Mouse (Mus musculus): Measurements from ENCODE around the gene Ubl7. TPM values are rescaled to one million over a fixed set of nuclear protein-coding genes. Genes with fewer than 3 reads are reported as not detected.

The Ubl7 gene
- total RNA-seq, 2 experiments from 2014 or later: 94.0 to 97.2 TPM

GRCm38 (mm10) chr9:57945771-57946616 lies 35.2 kb downstream of the Ubl7 start:
- intact Hi-C loops (cut with DNase I): no loop called here
- DNase-seq: no peak

DNA sequence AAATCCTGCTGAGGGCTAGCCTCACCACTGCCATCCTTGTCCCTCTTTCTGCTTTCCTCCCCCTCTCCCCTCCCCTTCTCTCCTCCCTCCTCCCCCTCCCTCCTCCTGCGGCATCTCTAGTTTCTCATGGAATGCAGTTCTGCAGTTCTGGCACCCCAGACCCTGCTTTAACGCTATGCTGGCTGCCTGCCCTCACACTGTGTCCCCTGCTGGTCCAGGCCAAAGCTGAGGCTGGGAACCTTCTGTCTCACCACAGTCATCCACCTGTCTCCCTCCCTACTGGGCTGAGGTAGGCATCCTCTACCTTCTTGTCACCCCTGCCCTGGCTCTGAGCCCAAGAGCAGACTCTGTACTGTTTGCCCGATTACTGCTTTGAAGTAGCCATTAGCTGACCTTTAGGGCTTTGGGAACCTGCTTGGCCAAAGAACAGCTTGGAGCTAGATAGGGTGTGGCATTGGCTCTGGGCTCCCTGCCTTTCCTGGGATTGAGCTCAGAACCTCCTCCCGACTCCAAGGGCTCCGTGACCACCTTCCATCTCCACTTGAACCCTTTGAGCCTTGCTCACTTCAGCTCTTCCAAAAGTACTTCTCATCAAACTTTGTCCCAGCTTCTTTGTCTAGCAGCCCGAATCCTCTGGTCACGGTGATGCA lies 36.7 kb downstream of the Ubl7 start:
- intact Hi-C loops (cut with DNase I): no loop called here
- peak; percentile 52 for DNase-seq

DNA sequence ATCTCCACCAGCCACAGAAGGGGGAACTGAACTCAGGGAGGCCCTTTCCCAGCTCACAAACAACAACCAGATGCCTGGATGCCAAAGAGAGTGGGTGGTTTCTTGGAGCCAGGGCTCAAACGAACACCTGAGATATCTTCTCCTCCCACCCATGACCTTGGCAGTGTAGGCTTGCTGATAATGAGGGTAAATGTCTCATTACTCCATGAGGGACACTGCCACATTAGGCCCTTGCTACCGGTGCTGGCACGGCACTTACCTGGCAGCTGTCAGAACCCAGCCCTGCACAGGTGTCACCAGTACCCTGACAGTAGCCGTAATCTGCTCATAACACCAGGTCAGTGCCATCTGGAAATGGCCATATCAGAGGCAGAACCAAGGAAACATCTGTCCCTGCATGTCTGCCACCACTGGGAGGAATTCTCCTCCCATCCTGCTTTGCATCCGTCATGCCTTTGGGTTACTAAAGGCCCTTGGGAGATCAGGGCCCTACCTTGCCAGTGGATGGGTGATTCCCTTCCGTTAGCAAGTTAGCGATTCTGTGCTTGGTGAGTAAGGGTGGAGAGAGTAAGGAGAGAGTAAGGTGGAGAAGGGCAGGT lies 37.7 kb downstream of the Ubl7 start:
- no peak for DNase-seq
- intact Hi-C loops (cut with DNase I): no loop called here

GRCm38 (mm10) chr9:57949102-57949704 lies 38.4 kb downstream of the Ubl7 start:
- intact Hi-C loops (cut with DNase I): no loop called here
- DNase-seq: no peak

GRCm38 (mm10) chr9:57949879-57950278 lies 39.1 kb downstream of the Ubl7 start:
- intact Hi-C loops (cut with DNase I): loop anchor here (5.0 kb wide), 1 partner anchor 47 kb away; no protein-coding TSS in a partner anchor
- DNase-seq: no peak

DNA sequence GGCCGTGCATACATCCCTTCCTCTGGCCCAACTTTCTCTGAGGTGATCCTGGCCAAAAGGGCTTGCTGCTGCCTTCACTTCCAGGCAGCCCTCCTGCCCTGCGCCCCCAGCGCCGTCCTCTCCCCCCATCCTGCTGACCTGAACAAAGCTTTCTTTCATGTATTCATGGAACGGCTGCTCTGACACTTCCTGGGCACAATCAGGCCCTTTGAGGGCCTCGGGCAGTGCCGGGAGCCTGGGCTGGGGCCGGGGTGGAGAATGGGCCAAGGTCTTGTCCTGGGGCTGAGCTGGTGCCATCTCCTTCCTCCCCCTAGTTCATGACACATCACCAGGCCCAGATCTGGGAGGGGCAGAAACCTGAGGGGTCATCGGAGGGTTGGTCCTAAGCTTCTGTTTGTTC lies 39.7 kb downstream of the Ubl7 start:
- intact Hi-C loops (cut with DNase I): loop anchor here (5.0 kb wide), 1 partner anchor 47 kb away; no protein-coding TSS in a partner anchor
- DNase-seq: peak; percentile 47

DNA sequence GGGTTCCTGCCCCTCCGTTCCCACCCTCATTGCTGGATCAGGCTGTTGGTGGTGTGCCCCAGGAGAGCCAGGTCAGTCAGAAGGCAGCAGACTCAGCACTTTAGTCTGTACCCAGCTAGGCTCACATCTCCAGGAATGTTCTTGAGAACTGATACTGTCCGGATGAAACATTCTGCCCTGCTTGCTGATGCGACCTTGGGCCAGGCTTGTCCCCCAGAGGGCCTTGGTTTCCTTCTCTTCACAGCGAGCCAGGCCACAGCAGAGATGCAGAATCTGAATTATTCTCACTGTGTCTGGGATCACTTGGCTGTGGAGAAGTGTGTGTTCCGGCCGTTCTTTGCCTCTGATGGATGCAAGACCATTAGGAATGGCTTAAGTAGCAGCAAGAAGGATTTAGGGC lies 41.2 kb downstream of the Ubl7 start:
- intact Hi-C loops (cut with DNase I): loop anchor here (5.0 kb wide), 1 partner anchor 45 kb away; no protein-coding TSS in a partner anchor
- no peak for DNase-seq

DNA sequence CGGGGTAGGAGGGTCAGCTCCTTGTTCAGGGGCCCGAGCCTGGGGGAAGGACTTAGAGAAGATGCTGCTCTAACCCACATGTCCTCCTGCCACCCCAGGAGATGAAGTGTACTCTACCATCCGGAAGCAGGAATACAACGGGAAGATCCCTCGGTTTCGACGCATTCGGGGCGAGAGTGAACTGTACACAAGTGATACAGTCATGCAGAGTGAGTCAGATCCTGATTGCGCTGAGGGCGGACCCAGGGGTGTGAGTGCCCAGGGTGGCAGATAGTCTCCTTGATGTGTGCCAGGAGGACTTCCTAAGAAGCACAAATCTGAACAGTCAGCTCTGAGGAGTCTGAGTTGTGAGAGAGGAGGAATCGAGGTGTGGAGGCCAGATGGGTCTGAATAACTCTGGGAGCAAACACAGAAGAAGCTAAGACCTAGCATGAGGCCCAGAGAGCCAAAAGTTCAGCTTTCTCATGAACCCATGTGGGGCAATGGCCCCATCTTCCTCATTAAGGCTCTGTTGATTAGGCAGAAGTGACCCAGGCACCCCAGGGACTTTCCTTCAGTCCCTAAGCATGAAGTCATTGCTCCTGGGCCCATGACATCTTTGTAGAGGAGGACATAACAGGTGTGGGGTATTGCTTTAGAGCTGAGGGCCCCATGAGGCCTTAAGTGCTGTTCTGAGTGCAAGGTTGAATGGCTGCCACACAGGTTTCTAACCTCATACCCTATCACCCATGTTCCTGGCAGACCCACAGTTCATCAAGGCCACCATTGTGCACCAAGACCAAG lies 44.4 kb downstream of the Ubl7 start:
- no peak for DNase-seq
- intact Hi-C loops (cut with DNase I): loop anchor here (5.0 kb wide), 1 partner anchor 42 kb away; no protein-coding TSS in a partner anchor

DNA sequence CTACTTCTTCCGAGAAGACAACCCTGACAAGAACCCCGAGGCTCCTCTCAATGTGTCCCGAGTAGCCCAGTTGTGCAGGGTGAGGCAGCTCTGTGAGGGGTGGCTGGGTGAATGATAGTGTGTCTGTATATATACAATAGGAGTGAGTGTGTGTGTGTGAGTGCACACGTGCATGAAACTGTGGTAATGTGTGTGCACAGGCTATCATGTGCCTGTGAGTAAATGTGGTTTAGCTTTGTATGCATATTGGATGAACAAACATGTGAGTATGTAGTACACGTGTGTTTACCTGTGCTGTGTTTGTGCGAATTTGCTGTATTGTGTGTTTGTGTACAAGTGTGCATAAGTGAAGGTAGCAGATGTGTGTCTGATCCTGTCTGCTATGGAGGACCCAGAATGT lies 45.0 kb downstream of the Ubl7 start:
- no peak for DNase-seq
- intact Hi-C loops (cut with DNase I): no loop called here

DNA sequence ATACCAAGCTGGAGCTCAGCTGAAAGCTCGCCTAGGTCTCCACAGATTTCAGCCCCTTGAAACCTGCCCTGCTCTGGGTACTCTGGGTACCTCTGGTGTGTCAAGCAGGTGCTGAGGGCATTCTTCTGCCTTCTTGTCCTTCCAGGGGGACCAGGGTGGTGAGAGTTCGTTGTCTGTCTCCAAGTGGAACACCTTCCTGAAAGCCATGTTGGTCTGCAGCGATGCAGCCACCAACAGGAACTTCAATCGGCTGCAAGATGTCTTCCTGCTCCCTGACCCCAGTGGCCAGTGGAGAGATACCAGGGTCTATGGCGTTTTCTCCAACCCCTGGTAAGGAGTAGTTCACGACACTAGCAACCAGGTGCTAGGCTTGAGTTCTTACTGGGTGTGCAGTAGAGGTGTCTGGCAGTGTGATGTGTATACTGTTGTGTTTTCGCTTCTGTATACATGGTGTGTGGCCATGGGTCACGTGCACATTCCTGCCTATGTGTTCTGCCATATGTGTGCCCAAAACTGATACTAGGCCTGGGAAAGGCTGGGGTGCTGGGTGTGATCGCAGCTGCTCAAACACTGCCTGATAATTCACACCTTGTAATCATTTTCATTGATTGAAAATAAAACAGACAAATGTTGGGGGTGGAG lies 45.5 kb downstream of the Ubl7 start:
- intact Hi-C loops (cut with DNase I): no loop called here
- DNase-seq: no peak

DNA sequence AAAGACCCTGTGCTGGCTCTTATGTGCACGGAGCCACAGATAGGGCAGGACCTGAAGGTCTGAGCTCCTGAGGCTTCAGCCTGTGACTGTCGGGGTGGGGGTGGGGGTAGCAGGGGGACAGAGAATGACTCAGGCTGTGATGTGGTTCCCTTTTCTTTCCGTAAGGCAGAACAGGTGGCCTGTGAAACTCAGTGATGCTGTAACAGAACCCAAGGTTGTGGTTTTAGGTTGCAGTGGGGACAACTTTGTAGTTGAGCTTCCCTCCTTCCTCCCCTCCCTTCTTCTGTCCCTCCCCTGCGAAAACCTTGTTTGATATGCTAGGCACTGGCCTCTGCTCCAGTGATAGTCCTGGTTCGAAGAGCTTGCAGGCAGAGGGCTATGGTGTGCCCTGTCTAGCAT lies 46.1 kb downstream of the Ubl7 start:
- DNase-seq: no peak
- intact Hi-C loops (cut with DNase I): no loop called here

DNA sequence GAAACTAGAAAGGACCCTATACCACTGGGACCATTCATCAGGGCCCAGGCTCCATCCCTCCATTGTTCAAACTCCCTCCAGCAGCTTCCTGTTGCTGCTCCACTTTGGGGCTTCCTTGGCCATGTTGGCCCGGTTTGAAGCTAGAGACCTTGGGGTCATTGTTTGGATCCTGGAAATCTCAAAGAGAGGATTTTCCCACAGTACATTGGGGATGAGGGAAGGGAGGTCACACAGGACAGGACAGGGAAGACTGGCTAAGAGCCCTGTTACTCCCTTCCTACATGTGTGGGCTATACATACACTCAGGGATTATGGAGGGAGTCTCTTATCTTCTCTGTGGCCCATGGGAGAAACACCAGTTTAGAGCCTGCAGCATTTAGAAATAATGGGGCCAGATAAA lies 47.8 kb downstream of the Ubl7 start:
- intact Hi-C loops (cut with DNase I): no loop called here
- DNase-seq: no peak

DNA sequence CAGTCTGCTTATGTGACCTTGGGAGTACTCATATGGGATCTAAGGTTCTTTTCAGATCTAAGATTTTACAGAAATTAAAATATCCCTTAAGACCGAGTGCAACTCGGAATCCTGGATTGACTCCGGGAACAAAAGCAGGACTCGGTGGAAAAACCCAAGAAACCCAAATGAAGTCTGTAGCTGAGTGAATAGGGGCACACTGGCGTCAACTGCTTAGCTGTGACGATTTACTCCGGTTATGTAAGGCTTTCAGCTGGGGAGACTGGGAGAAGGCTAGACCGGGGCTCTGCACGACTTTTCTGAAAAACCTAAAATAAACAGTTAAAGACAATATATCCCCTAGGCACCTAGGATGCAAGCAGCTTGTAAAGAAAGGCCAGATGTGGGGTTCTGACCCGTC lies 48.6 kb downstream of the Ubl7 start:
- intact Hi-C loops (cut with DNase I): no loop called here
- no peak for DNase-seq

DNA sequence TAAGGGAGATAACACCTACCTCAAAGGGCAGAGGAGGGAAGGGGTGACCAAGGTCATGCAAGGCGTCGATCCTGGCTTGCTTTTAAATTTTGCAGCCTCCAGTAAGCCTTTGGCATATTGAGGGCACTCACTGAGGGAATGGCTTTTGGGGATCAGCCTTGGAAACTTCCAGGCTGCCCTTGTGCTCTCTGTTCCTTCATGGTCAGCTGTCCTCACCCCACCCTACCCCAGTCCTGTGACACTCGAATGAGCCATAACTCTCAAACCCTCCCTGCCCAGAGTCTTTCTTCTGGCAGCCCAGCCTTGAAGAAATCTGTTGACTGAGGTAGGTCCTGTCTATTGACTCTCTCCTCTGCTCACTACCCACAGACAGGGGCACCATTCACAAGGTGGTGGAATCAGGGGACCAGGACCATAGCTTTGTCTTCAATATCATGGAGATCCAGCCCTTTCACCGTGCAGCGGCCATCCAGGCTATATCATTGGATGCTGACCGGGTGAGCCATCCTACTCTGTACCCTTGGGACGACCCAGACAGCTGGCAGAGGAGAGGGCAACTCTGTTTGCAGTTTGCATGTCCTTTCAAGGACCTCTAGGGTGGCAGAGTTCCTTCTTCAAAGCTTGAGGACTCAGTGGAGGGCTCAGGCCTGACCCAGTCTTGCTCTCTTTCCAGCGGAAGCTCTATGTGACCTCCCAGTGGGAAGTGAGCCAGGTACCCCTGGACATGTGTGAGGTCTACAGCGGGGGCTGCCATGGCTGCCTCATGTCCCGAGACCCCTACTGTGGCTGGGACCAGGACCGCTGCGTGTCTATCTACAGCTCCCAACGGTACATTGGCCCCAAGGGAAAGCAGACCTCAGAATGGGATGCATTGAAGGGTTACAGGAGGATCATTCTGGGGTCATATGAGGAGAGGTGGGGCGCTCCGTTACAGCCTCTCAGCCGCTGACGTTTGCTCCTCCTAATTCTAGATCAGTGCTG lies 49.4 kb downstream of the Ubl7 start:
- intact Hi-C loops (cut with DNase I): no loop called here
- no peak for DNase-seq

DNA sequence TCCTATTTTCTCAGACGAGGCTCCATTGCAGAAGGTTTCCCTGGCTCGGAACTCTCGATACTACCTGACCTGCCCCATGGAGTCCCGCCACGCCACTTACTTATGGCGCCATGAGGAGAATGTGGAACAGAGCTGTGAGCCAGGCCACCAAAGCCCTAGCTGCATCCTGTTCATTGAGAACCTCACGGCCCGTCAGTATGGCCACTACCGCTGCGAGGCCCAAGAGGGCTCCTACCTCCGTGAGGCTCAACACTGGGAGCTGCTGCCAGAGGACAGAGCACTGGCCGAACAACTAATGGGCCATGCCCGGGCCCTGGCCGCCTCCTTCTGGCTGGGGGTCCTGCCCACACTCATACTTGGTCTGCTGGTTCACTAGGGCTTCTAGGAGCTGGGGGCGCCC lies 50.4 kb downstream of the Ubl7 start:
- intact Hi-C loops (cut with DNase I): no loop called here
- no peak for DNase-seq

DNA sequence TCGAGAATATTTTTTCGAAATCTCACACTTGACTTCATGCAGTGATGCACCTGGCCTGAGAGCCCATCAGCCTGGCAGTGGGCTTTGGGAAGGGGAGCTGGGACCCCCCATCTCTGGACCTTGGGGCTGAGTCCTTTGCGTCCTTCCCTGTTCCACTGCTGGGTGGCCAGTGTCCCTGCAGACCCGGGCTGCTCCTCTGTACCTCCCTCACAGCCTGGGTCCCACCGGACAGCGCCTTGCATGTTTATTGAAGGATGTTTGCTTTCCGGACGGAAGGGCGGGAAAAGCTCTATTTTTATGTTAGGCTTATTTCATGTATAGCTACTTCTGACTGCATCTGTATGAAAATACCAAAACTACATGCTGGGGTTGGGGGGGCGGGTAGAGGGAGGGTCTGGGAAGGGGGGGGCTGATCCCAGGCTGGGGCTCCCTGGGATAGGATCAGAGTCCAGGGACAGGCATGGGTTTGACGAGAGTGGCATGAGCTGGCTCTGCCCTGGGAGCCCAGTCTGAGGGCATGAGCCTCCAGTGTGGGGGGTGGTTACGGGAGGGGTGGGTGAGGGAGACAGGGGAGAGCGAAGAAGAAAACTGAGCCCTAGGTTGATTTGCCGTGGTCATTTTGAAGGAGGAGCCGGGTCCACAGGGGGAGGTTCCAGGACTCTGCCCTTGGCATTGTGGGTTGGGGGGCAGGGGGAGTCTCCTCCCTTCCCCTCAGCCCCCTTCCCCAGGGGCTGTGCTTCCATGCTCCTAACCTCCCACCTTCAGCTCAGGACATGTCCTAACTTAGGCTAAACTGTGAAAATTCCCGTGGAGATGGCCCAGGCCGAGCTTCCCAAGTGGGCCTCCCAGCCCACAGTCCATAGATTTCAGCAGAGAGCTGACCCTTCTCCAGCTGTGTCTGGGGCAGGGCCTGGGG lies 51.3 kb downstream of the Ubl7 start:
- intact Hi-C loops (cut with DNase I): no loop called here

GRCm38 (mm10) chr9:57963249-57963997 lies 52.6 kb downstream of the Ubl7 start:
- DNase-seq: no peak
- intact Hi-C loops (cut with DNase I): no loop called here

More for the DNA sequence above, 51.3 kb downstream of the Ubl7 start:
- DNase-seq: no peak
